Mouse (Mus musculus) C3H10T1/2 (cell line): ENCODE results near the gene Dnajc5g. TPM values are rescaled to one million over a fixed set of nuclear protein-coding genes. Genes with fewer than 3 reads are reported as not detected.

ENCODE experiments used
- polyA plus RNA-seq, 2 experiments: library from polyadenylated mRNA; unstranded; fragments of >200 nt; fragmentation: generic; extraction: Trizol; gene quantifications; one replicate each; pipeline ENCODE4 v1.2.1; 2012; ENCODE audit warnings: missing spikeins in 2 of 2

Dnajc5g gene
- polyA plus RNA-seq: not detected

DNA sequence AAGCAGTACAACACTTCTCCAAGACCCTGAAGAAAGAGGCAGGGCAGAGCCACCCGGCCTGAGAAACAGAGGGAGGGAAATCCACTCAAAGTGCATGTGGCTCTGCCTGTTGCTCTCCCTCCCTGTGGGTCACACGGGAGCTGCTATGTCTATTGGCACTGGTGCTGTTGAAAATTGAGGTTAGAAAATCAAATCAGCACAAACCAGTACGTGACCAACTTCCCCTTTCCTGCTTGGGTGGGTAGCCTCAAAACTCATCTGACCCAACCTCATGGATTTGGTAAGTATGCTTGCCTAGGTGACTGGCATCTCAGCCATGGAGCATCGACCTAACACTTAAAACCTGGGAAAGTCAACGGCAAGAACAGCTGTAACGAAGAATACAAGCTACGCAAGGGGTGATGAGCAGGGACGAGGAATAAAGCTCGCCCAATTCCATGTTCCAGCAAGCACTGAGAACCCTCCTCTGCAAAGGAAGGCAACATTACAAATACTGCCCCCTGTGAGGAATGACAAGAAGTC is at the start of gene Dnajc5g:
Dnajc5g (plus strand) TSS at position 472 of the 522 bp plus-strand sequence.

DNA sequence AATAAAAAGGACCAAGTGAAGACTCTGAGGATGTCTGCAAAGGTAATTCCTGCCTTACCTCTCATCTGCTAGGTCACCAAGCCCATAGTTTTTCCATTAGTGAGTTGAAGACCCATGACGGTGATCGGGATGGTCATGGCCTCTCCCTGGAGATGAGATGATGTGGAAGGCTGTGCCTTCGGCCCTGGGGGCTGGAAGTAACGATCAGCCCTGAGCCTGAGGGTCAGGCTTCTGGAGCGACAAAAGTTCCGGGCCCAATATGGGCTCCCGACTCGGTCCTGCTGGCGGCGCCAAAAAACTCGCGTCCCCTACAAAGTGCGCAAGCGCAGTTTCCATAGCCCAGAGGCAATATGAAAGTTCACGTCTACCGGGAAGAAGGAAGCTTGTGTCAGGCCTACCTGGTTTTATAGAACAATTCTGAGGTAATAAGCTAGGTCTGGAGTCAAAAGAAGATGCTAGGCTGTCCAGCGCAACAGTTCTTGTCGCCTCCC is 2.0 kb downstream of the Dnajc5g start, which contains the start of gene Slc30a3:
Slc30a3 (minus strand) TSS at position 238 of the 491 bp plus-strand sequence.

DNA sequence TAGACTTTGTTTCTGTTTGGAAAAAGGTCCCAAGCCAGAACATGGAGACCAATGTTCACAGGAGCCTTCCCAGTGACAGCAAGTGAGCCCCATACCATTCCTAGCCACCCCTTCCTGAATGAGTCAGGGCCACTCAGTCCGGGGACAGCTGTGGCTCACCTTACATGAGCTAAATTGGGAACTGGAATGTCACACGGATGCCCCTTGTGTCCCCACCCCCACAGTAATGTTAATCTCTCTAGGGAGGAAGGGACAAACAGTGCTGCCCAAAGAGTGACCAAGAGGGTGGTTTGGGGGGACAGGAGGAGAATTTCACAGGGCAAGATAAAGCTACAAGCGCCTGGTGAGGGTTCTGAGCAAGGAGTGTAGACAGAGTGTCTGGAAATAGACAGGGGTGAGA is 10.3 kb downstream of the Dnajc5g start, which contains the start of gene Trim54:
Trim54 (plus strand) TSS at position 359 of the 400 bp plus-strand sequence.

DNA sequence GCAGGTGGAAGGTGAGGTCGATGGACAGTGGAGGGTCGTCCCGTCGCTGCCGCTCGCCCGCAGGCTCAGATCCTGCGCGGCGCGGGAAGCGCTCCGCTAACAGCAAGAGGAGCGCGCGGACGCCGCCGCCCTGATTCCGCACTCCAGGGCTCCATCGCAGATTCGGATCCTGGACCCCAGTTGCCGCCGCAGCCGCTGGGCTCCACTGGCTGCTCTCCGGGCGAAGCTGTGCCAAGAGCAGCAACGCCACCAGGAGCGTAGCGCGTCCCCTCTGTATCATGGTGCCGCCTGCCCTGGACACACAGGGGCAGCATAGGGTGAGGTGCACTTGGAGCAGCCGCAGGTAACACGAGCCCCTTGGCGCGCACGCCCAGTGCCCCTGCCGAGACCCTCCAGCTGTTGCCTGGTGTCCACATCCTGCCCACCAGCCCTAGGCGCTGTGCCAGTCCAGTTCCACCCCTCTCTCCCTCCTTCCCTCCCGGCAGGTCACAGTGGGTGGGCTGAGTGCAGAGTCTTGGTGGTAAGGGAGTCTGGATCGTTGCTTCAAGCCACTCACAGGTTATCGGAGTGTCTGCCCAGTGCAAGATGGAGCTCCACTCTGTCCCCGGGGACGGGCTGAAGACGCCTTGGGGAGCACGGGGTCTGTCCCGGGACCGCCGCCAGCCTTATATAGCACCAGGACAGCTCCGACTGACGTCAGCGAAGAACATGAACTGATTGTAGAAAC is 32.3 kb downstream of the Dnajc5g start, which contains the start of gene Ucn:
Ucn (minus strand) TSS at position 589 of the 727 bp plus-strand sequence.

DNA sequence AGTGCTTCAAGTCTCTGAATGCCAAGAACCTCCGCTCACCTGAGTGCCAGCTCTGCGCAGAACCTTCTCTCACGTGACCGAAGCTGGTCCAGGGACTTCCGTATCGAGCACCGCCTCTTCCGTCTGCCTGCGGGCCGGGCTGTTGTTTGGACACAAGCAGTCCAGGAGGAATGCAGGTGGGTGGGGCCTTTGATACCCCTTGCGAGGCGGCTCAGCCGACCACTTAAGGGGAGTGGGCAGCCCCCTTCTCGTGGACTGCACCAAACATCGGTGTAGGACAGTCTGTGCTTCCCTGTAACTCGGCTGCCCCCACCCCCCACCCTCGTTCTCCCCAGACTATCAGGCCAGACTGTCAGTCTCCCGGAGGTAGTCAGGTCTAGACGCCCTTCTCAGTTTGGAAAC is 48.1 kb downstream of the Dnajc5g start, which contains the start of gene Mpv17:
Mpv17 (minus strand) TSS at position 100 of the 402 bp plus-strand sequence.

Other genes starting within 250 kb of the Dnajc5g start
- gene Tmem214, start 238.3 kb upstream of the Dnajc5g start, polyA plus RNA-seq: 10 to 100 TPM; 49.8 to 61.3 TPM
- 10 to 100 TPM in 1 of 2 experiments, 1 to 10 TPM in 1; 3.0 to 14.2 TPM for gene Agbl5, start 217.6 kb upstream of the Dnajc5g start, polyA plus RNA-seq
- 100 to 1,000 TPM; 358 to 516 TPM for gene Ost4, start 198.5 kb upstream of the Dnajc5g start, polyA plus RNA-seq
- gene Emilin1, start 192.9 kb upstream of the Dnajc5g start, polyA plus RNA-seq: 100 to 1,000 TPM in 1 of 2 experiments, 10 to 100 TPM in 1; 72.2 to 299 TPM
- 10 to 100 TPM in 1 of 2 experiments, 1 to 10 TPM in 1; 4.2 to 16.0 TPM for gene Khk, start 184.9 kb upstream of the Dnajc5g start, polyA plus RNA-seq
- gene Cgref1, start 160.7 kb upstream of the Dnajc5g start, polyA plus RNA-seq: 10 to 100 TPM in 1 of 2 experiments, 1 to 10 TPM in 1; 7.5 to 26.7 TPM
- gene Preb, start 145.9 kb upstream of the Dnajc5g start, polyA plus RNA-seq: 100 to 1,000 TPM; 101 to 115 TPM
- gene Tcf23, start 137.6 kb upstream of the Dnajc5g start, polyA plus RNA-seq: under 1 TPM; 0.01 to 0.09 TPM
- 100 to 1,000 TPM in 1 of 2 experiments, 10 to 100 TPM in 1; 87.3 to 332 TPM for gene Atraid, start 58.0 kb upstream of the Dnajc5g start, polyA plus RNA-seq
- 1 to 10 TPM; 4.7 to 5.6 TPM for gene Slc5a6, start 57.4 kb upstream of the Dnajc5g start, polyA plus RNA-seq
- 10 to 100 TPM; 17.9 to 34.9 TPM for gene Cad, start 51.5 kb upstream of the Dnajc5g start, polyA plus RNA-seq
- gene Slc30a3, start 2.0 kb downstream of the Dnajc5g start, polyA plus RNA-seq: 1 to 10 TPM in 1 of 2 experiments, under 1 TPM in 1; 0.47 to 3.0 TPM
- under 1 TPM; 0.04 to 0.61 TPM for gene Trim54, start 10.4 kb downstream of the Dnajc5g start, polyA plus RNA-seq
- not detected for gene Ucn, start 32.5 kb downstream of the Dnajc5g start, polyA plus RNA-seq
- 10 to 100 TPM; 21.8 to 85.3 TPM for gene Mpv17, start 48.0 kb downstream of the Dnajc5g start, polyA plus RNA-seq
- gene Gm29609, start 73.6 kb downstream of the Dnajc5g start, polyA plus RNA-seq: 1 to 10 TPM in 1 of 2 experiments, under 1 TPM in 1; 0.32 to 2.0 TPM
- 10 to 100 TPM; 17.7 to 36.2 TPM for gene Gtf3c2, start 73.9 kb downstream of the Dnajc5g start, polyA plus RNA-seq
- gene Snx17, start 86.9 kb downstream of the Dnajc5g start, polyA plus RNA-seq: 100 to 1,000 TPM; 166 to 169 TPM
- 10 to 100 TPM; 36.4 to 57.5 TPM for gene Eif2b4, start 87.1 kb downstream of the Dnajc5g start, polyA plus RNA-seq
- 10 to 100 TPM in 1 of 2 experiments, 1 to 10 TPM in 1; 8.8 to 22.4 TPM for gene Zfp513, start 96.0 kb downstream of the Dnajc5g start, polyA plus RNA-seq
- gene Ppm1g, start 114.4 kb downstream of the Dnajc5g start, polyA plus RNA-seq: 100 to 1,000 TPM in 1 of 2 experiments, 10 to 100 TPM in 1; 90.1 to 144 TPM
- 100 to 1,000 TPM in 1 of 2 experiments, 10 to 100 TPM in 1; 54.1 to 114 TPM for gene Nrbp1, start 134.6 kb downstream of the Dnajc5g start, polyA plus RNA-seq
- under 1 TPM in 1 of 2 experiments, not detected in 1; 0.33 TPM for gene Gm9970, start 134.9 kb downstream of the Dnajc5g start, polyA plus RNA-seq
- gene Krtcap3, start 145.4 kb downstream of the Dnajc5g start, polyA plus RNA-seq: 1 to 10 TPM in 1 of 2 experiments, under 1 TPM in 1; 0.06 to 4.5 TPM
- gene Ift172, start 184.8 kb downstream of the Dnajc5g start, polyA plus RNA-seq: 10 to 100 TPM in 1 of 2 experiments, 1 to 10 TPM in 1; 6.9 to 36.9 TPM
- 10 to 100 TPM; 18.9 to 26.1 TPM for gene Fndc4, start 189.8 kb downstream of the Dnajc5g start, polyA plus RNA-seq
- gene Gckr, start 191.2 kb downstream of the Dnajc5g start, polyA plus RNA-seq: not detected